Mouse (Mus musculus) forebrain, embryonic 10.5 days (tissue): ENCODE data around the gene Rex1bd. TPM values are rescaled to one million over a fixed set of nuclear protein-coding genes. Genes with fewer than 3 reads are reported as not detected.
A peak's percentile ranks its signal among the peaks of the same experiment; 100 is the strongest.

Experiments
- DNase-seq: peaks from one replicate; pipeline ENCODE4 v3.0.0-alpha.2; 2017; ENCODE audit warnings: low spot score; ENCODE audit errors: extremely low spot score
- H3K27ac ChIP-seq: fragments of 300-500 bp; sonication (generic); 2 replicates; pipeline ENCODE4 v1.5.1; 2016; ENCODE audit warnings: mild to moderate bottlenecking
- H3K27me3 ChIP-seq: fragments of 300-500 bp; sonication (generic); 2 replicates; pipeline ENCODE4 v1.6.1; 2016; ENCODE audit warnings: mild to moderate bottlenecking; ENCODE audit not compliant: poor library complexity, severe bottlenecking
- H3K36me3 ChIP-seq: fragments of 300-500 bp; sonication (generic); replicated peaks from 2 replicates; pipeline ENCODE4 v1.6.1; 2016; ENCODE audit warnings: mild to moderate bottlenecking, moderate library complexity
- H3K4me1 ChIP-seq: fragments of 300-500 bp; sonication (generic); 2 replicates; pipeline ENCODE4 v1.6.1; 2016
- H3K4me3 ChIP-seq: fragments of 300-500 bp; sonication (generic); 2 replicates; pipeline ENCODE4 v1.5.1; 2016; ENCODE audit warnings: mild to moderate bottlenecking, moderate library complexity
- H3K9me3 ChIP-seq: fragments of 300-500 bp; sonication (generic); 2 replicates; pipeline ENCODE4 v1.6.1; 2016; ENCODE audit warnings: mild to moderate bottlenecking, moderate library complexity
- whole genome bisulfite sequencing: fragments of 180-500 bp; shearing (Covaris S2); methylation state at CpG from one replicate; pipeline ENCODE4 v1.1.7; 2016; 5-methylcytosine and 5-hydroxymethylcytosine counted together
- polyA plus RNA-seq: library from polyadenylated mRNA; unstranded; fragments of >200 nt; fragmentation: Nextera tagmentation; extraction: Ambion mirVana; gene quantifications from 2 replicates; pipeline ENCODE4 v1.2.1, GENCODE M21; 2016

Rex1bd gene
- polyA plus RNA-seq, 1 experiment from 2014 or later: 136 TPM

- DNase-seq: no peak
Measured at GRCm38 (mm10) chr8:70505698-70506327, 739 bp downstream of the Rex1bd start.

GRCm38 (mm10) chr8:70504851-70505250, 1.7 kb downstream of the Rex1bd start:
- Histone ChIP-seq H3K4me3 (peak overlapping the region; percentile 61; the same call in 1 of the 2 replicates), H3K4me1 (peaks cover 91% of the 10 kb centered on the region), H3K9me3 (no peaks in the 10 kb centered on the region), H3K27me3 (peaks cover 51% of the 10 kb centered on the region), H3K27ac (no peak overlapping the region), H3K36me3 (peaks cover 38% of the 10 kb centered on the region)
- DNase-seq: peak; percentile 84
- WGBS: 70% methylated on average over 3 of the region's 3 CpGs

More at GRCm38 (mm10) chr8:70505698-70506327, 739 bp downstream of the Rex1bd start:
- Histone ChIP-seq H3K27ac (peak overlapping the region; percentile 94), H3K36me3 (peaks cover 38% of the 10 kb centered on the region), H3K9me3 (no peaks in the 10 kb centered on the region), H3K4me1 (peaks cover 81% of the 10 kb centered on the region), H3K4me3 (peak overlapping the region; percentile 61), H3K27me3 (peaks cover 41% of the 10 kb centered on the region)
- WGBS: 40% methylated on average over 32 of the region's 32 CpGs

GRCm38 (mm10) chr8:70504291-70504716, 2.2 kb downstream of the Rex1bd start:
- Histone ChIP-seq H3K27ac (peak overlapping the region; percentile 2; the same call in 1 of the 2 replicates), H3K4me3 (peak overlapping the region; percentile 61; the same call in 1 of the 2 replicates), H3K36me3 (peaks cover 36% of the 10 kb centered on the region), H3K4me1 (peaks cover 93% of the 10 kb centered on the region), H3K9me3 (no peaks in the 10 kb centered on the region), H3K27me3 (peaks cover 56% of the 10 kb centered on the region)
- DNase-seq: peak; percentile 56
- 68% methylated on average over 16 of the region's 16 CpGs for WGBS

- Histone ChIP-seq H3K27ac (peak overlapping the region; percentile 45; the same call in 1 of the 2 replicates), H3K36me3 (peaks cover 25% of the 10 kb centered on the region), H3K27me3 (peaks cover 67% of the 10 kb centered on the region), H3K4me1 (peaks cover 85% of the 10 kb centered on the region), H3K9me3 (no peaks in the 10 kb centered on the region), H3K4me3 (peak overlapping the region; percentile 21)
- 10% methylated on average over 46 of the region's 46 CpGs for WGBS
- DNase-seq: peak; percentile 73
Measured at GRCm38 (mm10) chr8:70503062-70503750, 3.3 kb downstream of the Rex1bd start.

- Histone ChIP-seq H3K4me1 (peaks cover 80% of the 10 kb centered on the region), H3K27me3 (peaks cover 74% of the 10 kb centered on the region), H3K27ac (no peak overlapping the region), H3K4me3 (peak overlapping the region; percentile 29; the same call in 1 of the 2 replicates), H3K36me3 (peaks cover 19% of the 10 kb centered on the region), H3K9me3 (no peaks in the 10 kb centered on the region)
- 28% methylated on average over 12 of the region's 12 CpGs for WGBS
- no peak for DNase-seq
Measured at GRCm38 (mm10) chr8:70502540-70502939, 4.0 kb downstream of the Rex1bd start.

- Histone ChIP-seq H3K4me1 (peaks cover 75% of the 10 kb centered on the region), H3K27me3 (peaks cover 79% of the 10 kb centered on the region), H3K36me3 (peaks cover 13% of the 10 kb centered on the region), H3K27ac (no peak overlapping the region), H3K4me3 (peak overlapping the region; percentile 29), H3K9me3 (no peaks in the 10 kb centered on the region)
- DNase-seq: no peak
- WGBS: 11% methylated on average over 23 of the region's 23 CpGs
Measured at GRCm38 (mm10) chr8:70501820-70502529, 4.6 kb downstream of the Rex1bd start.

GRCm38 (mm10) chr8:70500386-70501301, 5.9 kb downstream of the Rex1bd start:
- Histone ChIP-seq H3K27me3 (peaks cover 93% of the 10 kb centered on the region), H3K4me1 (peaks cover 69% of the 10 kb centered on the region), H3K27ac (0 out of 2 replicates have a peak overlapping the region, but pooled peaks have one; percentile 9), H3K4me3 (peak overlapping the region; percentile 37), H3K9me3 (no peaks in the 10 kb centered on the region), H3K36me3 (peaks cover 12% of the 10 kb centered on the region)
- WGBS: 6% methylated on average over 39 of the region's 39 CpGs
- DNase-seq: no peak

GRCm38 (mm10) chr8:70495771-70496062, 10.8 kb downstream of the Rex1bd start:
- no peak for DNase-seq
- Histone ChIP-seq H3K9me3 (no peaks in the 10 kb centered on the region), H3K4me1 (peaks cover 69% of the 10 kb centered on the region), H3K27me3 (peaks cover 100% of the 10 kb centered on the region), H3K27ac (peak overlapping the region; percentile 59; the same call in 1 of the 2 replicates), H3K36me3 (no peaks in the 10 kb centered on the region), H3K4me3 (peak overlapping the region; percentile 50)
- WGBS: 6% methylated on average over 12 of the region's 12 CpGs

- Histone ChIP-seq H3K4me1 (peaks cover 69% of the 10 kb centered on the region), H3K27ac (peak overlapping the region; percentile 59; the same call in 1 of the 2 replicates), H3K4me3 (peak overlapping the region; percentile 50), H3K36me3 (no peaks in the 10 kb centered on the region), H3K9me3 (no peaks in the 10 kb centered on the region), H3K27me3 (peaks cover 100% of the 10 kb centered on the region)
- 2% methylated on average over 21 of the region's 21 CpGs for WGBS
- DNase-seq: no peak
Measured at GRCm38 (mm10) chr8:70495001-70495770, 11.4 kb downstream of the Rex1bd start.

GRCm38 (mm10) chr8:70494416-70494945, 12.1 kb downstream of the Rex1bd start:
- 3% methylated on average over 28 of the region's 28 CpGs for WGBS
- Histone ChIP-seq H3K27ac (peak overlapping the region; percentile 74; the same call in 1 of the 2 replicates), H3K4me1 (peaks cover 69% of the 10 kb centered on the region), H3K36me3 (no peaks in the 10 kb centered on the region), H3K4me3 (peak overlapping the region; percentile 50), H3K27me3 (peaks cover 100% of the 10 kb centered on the region), H3K9me3 (no peaks in the 10 kb centered on the region)
- DNase-seq: no peak

- H3K27me3 ChIP-seq: peaks cover 100% of the 10 kb centered on the region
- DNase-seq: no peak
- H3K9me3 ChIP-seq: no peaks in the 10 kb centered on the region
- WGBS: under 1% methylated on average over 47 of the region's 47 CpGs
- H3K36me3 ChIP-seq: no peaks in the 10 kb centered on the region
- peaks cover 71% of the 10 kb centered on the region for H3K4me1 ChIP-seq
- peak overlapping the region; percentile 50 for H3K4me3 ChIP-seq
- peak overlapping the region; percentile 74 for H3K27ac ChIP-seq
Measured at GRCm38 (mm10) chr8:70493692-70494415, 12.7 kb downstream of the Rex1bd start.
